Mouse (Mus musculus) brown adipose tissue, adult 24 weeks (tissue): ENCODE data around the gene Fras1. TPM values are rescaled to one million over a fixed set of nuclear protein-coding genes. Genes with fewer than 3 reads are reported as not detected.

ENCODE experiments used
- H3K27ac ChIP-seq: fragments of 200-500 bp; replicated peaks from 2 replicates; pipeline ENCODE4 v1.5.1; 2012; ENCODE audit warnings: low read depth, mild to moderate bottlenecking, low read length
- H3K4me1 ChIP-seq: fragments of 200-500 bp; 2 replicates; pipeline ENCODE4 v1.6.1; 2012; ENCODE audit warnings: low read length, mixed read lengths; ENCODE audit not compliant: control insufficient read depth, insufficient read depth, insufficient read length
- H3K4me3 ChIP-seq: fragments of 200-500 bp; 2 replicates; pipeline ENCODE4 v1.5.1; 2012; ENCODE audit warnings: low read depth, mild to moderate bottlenecking, low read length, moderate library complexity; ENCODE audit not compliant: insufficient read depth
- polyA plus RNA-seq: library from polyadenylated mRNA; stranded (reverse); fragments of >200 nt; gene quantifications from 2 replicates; pipeline ENCODE4 v1.2.4, GENCODE M21; 2012; ENCODE audit not compliant: missing spikeins, insufficient read depth, insufficient read length

Gene Fras1
- polyA plus RNA-seq, 1 experiment, result 0.08 TPM

- H3K4me1 ChIP-seq, result no peaks in the 10 kb centered on the region
- H3K4me3 ChIP-seq, result no peak overlapping the region
- no peak overlapping the region for H3K27ac ChIP-seq
Measured at GRCm38 (mm10) chr5:96702706-96703625, 329.2 kb downstream of the Fras1 start.

GRCm38 (mm10) chr5:96708515-96708914 lies 334.8 kb downstream of the Fras1 start:
- Histone ChIP-seq H3K4me3 (no peak overlapping the region), H3K4me1 (no peaks in the 10 kb centered on the region), H3K27ac (no peak overlapping the region)

- H3K4me3 ChIP-seq, result no peak overlapping the region
- H3K27ac ChIP-seq, result no peak overlapping the region
- H3K4me1 ChIP-seq, result no peaks in the 10 kb centered on the region
Measured at GRCm38 (mm10) chr5:96712089-96712684, 338.4 kb downstream of the Fras1 start.

GRCm38 (mm10) chr5:96712799-96713198 lies 339.0 kb downstream of the Fras1 start:
- H3K4me3 ChIP-seq, result no peak overlapping the region
- H3K27ac ChIP-seq, result no peak overlapping the region
- no peaks in the 10 kb centered on the region for H3K4me1 ChIP-seq

GRCm38 (mm10) chr5:96716273-96717034 lies 342.7 kb downstream of the Fras1 start:
- no peak overlapping the region for H3K4me3 ChIP-seq
- H3K4me1 ChIP-seq, result no peaks in the 10 kb centered on the region
- no peak overlapping the region for H3K27ac ChIP-seq

- H3K4me3 ChIP-seq, result no peak overlapping the region
- H3K4me1 ChIP-seq, result no peaks in the 10 kb centered on the region
- H3K27ac ChIP-seq, result no peak overlapping the region
Measured at GRCm38 (mm10) chr5:96717690-96718089, 343.9 kb downstream of the Fras1 start.

- H3K27ac ChIP-seq, result no peak overlapping the region
- no peak overlapping the region for H3K4me3 ChIP-seq
- H3K4me1 ChIP-seq, result no peaks in the 10 kb centered on the region
Measured at GRCm38 (mm10) chr5:96718601-96719000, 344.8 kb downstream of the Fras1 start.

- H3K4me1 ChIP-seq, result no peaks in the 10 kb centered on the region
- H3K27ac ChIP-seq, result no peak overlapping the region
- H3K4me3 ChIP-seq, result no peak overlapping the region
Measured at GRCm38 (mm10) chr5:96719221-96719620, 345.5 kb downstream of the Fras1 start.

- no peaks in the 10 kb centered on the region for H3K4me1 ChIP-seq
- H3K4me3 ChIP-seq, result no peak overlapping the region
- no peak overlapping the region for H3K27ac ChIP-seq
Measured at GRCm38 (mm10) chr5:96722690-96723089, 348.9 kb downstream of the Fras1 start.

GRCm38 (mm10) chr5:96739138-96739878 lies 365.6 kb downstream of the Fras1 start:
- Histone ChIP-seq H3K27ac (no peak overlapping the region), H3K4me3 (no peak overlapping the region), H3K4me1 (no peaks in the 10 kb centered on the region)

GRCm38 (mm10) chr5:96747195-96747984 lies 373.6 kb downstream of the Fras1 start:
- H3K27ac ChIP-seq, result no peak overlapping the region
- no peak overlapping the region for H3K4me3 ChIP-seq
- H3K4me1 ChIP-seq, result no peaks in the 10 kb centered on the region

GRCm38 (mm10) chr5:96757615-96758014 lies 383.9 kb downstream of the Fras1 start:
- H3K4me1 ChIP-seq, result peaks cover 5% of the 10 kb centered on the region; the same call in 1 of the 2 replicates

GRCm38 (mm10) chr5:96762021-96762420 lies 388.3 kb downstream of the Fras1 start:
- no peaks in the 10 kb centered on the region for H3K4me1 ChIP-seq
- H3K27ac ChIP-seq, result no peak overlapping the region
- H3K4me3 ChIP-seq, result no peak overlapping the region

More at GRCm38 (mm10) chr5:96757615-96758014, 383.9 kb downstream of the Fras1 start:
- Histone ChIP-seq H3K27ac (no peak overlapping the region), H3K4me3 (no peak overlapping the region)

GRCm38 (mm10) chr5:96768846-96769471 lies 395.2 kb downstream of the Fras1 start:
- H3K27ac ChIP-seq, result no peak overlapping the region
- H3K4me1 ChIP-seq, result no peaks in the 10 kb centered on the region
- no peak overlapping the region for H3K4me3 ChIP-seq
